8 mouse cellular contexts compared by ENCODE assay signal in genomic region chr6:113860735-113861374, GRCm38 (mm10).
DNase-seq lines count a peak whose midpoint lies in the region; ATAC-seq and TF ChIP-seq lines count a peak whose summit lies in the region.

No protein-coding gene starts in this region.

- H3K9me3 ChIP-seq in forebrain, embryonic 14.5 days (replicated peaks; ENCODE audit: control insufficient read depth, low read length): no peaks in the 10 kb centered on the region
- no peaks in the 10 kb centered on the region for H3K9me3 ChIP-seq in midbrain, postnatal 0 days (ENCODE audit: low read length)

- peaks cover 43% of the 10 kb centered on the region for H3K4me1 ChIP-seq in forebrain, embryonic 14.5 days (ENCODE audit: control insufficient read depth, insufficient read depth, low read length)
- H3K4me1 ChIP-seq in midbrain, postnatal 0 days (ENCODE audit: insufficient read depth, low read length): 0 out of 2 replicates have a peak, but pooled peaks cover 3% of the 10 kb centered on the region

- no peaks in the 10 kb centered on the region for H3K36me3 ChIP-seq in forebrain, embryonic 14.5 days (ENCODE audit: control insufficient read depth, insufficient read depth, low read length)
- H3K36me3 ChIP-seq in midbrain, postnatal 0 days (ENCODE audit: insufficient read depth, low read length): no peaks in the 10 kb centered on the region

- peak; percentile 77 for ATAC-seq in forebrain, embryonic 14.5 days
- ATAC-seq in midbrain, postnatal 0 days (ENCODE audit: low FRiP score): peak; percentile 25

- H3K27me3 ChIP-seq in forebrain, embryonic 14.5 days (replicated peaks; ENCODE audit: control insufficient read depth, insufficient read depth, low read length): no peaks in the 10 kb centered on the region
- H3K27me3 ChIP-seq in midbrain, postnatal 0 days (ENCODE audit: insufficient read depth, low read length): no peaks in the 10 kb centered on the region

- no peak overlapping the region for H3K4me3 ChIP-seq in forebrain, embryonic 14.5 days (ENCODE audit: low read depth, low read length)
- H3K4me3 ChIP-seq in midbrain, postnatal 0 days (ENCODE audit: low read depth, low read length): no peak overlapping the region

- peak; percentile 51 for DNase-seq in adrenal gland, adult 2 months
- no peak for DNase-seq in adrenal gland, postnatal 4 days (ENCODE audit: low spot score in 2 of 2)
- peak; percentile 9 for DNase-seq in ZHBTc4 (ENCODE audit: low read depth, low spot score)
- DNase-seq in forebrain, embryonic 14.5 days (ENCODE audit: low spot score): peak; percentile 92
- DNase-seq in midbrain, postnatal 0 days (ENCODE audit: low spot score): peak; percentile 90
- DNase-seq in lung, adult 18-20 months: no peak
- no peak for DNase-seq in T-cell, adult 2 months (ENCODE audit: low spot score)
- no peak for DNase-seq in frontal cortex, postnatal 25 days (ENCODE audit: low spot score in 2 of 2)

- no peak overlapping the region for H3K4me2 ChIP-seq in forebrain, embryonic 14.5 days (ENCODE audit: low read length)
- H3K4me2 ChIP-seq in midbrain, postnatal 0 days (ENCODE audit: low read depth, low read length, poor library complexity, severe bottlenecking): no peak overlapping the region

- TF ChIP-seq CTCF in midbrain, postnatal 0 days (IDR thresholded peaks at IDR 0.05): no peak

- peak overlapping the region; percentile 94 for H3K27ac ChIP-seq in forebrain, embryonic 14.5 days (ENCODE audit: low read depth, low read length)
- no peak overlapping the region for H3K27ac ChIP-seq in midbrain, postnatal 0 days (ENCODE audit: low read depth, low read length)

- H3K9ac ChIP-seq in forebrain, embryonic 14.5 days (ENCODE audit: low read length): peak overlapping the region; percentile 25; the same call in 1 of the 2 replicates
- H3K9ac ChIP-seq in midbrain, postnatal 0 days (replicated peaks; ENCODE audit: low read length, poor library complexity, severe bottlenecking): no peak overlapping the region

- 21% methylated on average over 15 of the region's 15 CpGs for WGBS in forebrain, embryonic 14.5 days
- 40% methylated on average over 15 of the region's 15 CpGs for WGBS in midbrain, postnatal 0 days

Comparison
In these comparisons a context has a peak if more than half of its experiments do, and no peak if none do; other contexts are left out.
1. DNase-seq: peak in adrenal gland, adult 2 months (single experiment), ZHBTc4 (single experiment), forebrain, embryonic 14.5 days (single experiment) and midbrain, postnatal 0 days (single experiment); none in adrenal gland, postnatal 4 days (0 of 2), lung, adult 18-20 months (0 of 2), T-cell, adult 2 months (single experiment) and frontal cortex, postnatal 25 days (0 of 2).